Mouse (Mus musculus) frontal cortex, postnatal 36 days (tissue): Measurements from ENCODE around the gene Insr.
"Not testable (repeated sequence)": the region's sequence is repeated elsewhere in the genome, so short reads cannot be mapped to it uniquely, and the experiment has no call there.

Experiments
- DNase-seq, 2 experiments: peaks; one replicate each; pipeline ENCODE4 v3.0.0; 2022; ENCODE audit warnings: low spot score in 2 of 2

The Insr gene

GRCm38 (mm10) chr8:3191006-3191405 lies 88.4 kb downstream of the Insr start:
- no peak for DNase-seq

- no peak for DNase-seq
Measured at GRCm38 (mm10) chr8:3187456-3187855, 92.0 kb downstream of the Insr start.

- no peak for DNase-seq
Measured at GRCm38 (mm10) chr8:3179930-3180329, 99.5 kb downstream of the Insr start.

DNA sequence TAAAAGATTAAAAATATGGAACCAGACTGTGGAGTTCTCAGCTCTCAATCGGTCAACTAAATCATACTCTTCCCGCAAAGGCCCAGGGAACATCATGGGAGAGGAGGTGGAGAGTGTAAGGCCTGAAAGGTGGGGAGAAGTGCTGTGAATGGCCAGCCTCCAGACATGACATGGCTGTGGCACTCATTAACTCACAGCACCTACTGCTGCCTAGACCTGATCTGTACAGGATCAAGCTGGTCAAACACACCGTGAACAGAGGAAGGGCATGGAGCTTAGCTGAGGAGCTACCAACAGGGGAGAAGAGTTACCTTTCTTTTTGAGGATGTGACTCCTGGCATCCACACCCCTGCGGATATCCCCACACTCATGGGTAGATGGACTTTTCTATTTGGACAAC lies 102.0 kb downstream of the Insr start:
- no peak for DNase-seq

DNA sequence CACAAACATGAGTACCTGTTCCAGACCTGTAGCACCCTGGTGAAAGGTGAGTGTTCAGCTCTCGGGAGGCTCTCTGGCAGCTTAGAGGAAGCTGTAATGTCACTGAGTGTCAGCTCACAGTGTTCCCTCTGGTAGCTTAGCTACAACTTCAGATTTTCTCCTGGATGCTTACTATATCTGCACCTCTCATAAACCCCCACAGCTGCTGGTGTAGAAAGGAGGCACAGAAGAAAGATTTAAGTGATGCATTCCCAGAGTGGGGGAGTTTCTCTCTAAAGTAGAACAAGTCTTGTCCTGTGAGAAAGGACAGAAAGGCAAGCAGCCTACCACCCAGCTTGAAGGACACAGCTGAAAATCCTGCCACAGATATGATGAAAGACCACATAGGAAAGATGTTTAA lies 107.2 kb downstream of the Insr start:
- peak; percentile 12 to 31 for DNase-seq

GRCm38 (mm10) chr8:3146506-3146905 lies 132.9 kb downstream of the Insr start:
- DNase-seq, result peak in 1 of 2 experiments; percentile 11

DNA sequence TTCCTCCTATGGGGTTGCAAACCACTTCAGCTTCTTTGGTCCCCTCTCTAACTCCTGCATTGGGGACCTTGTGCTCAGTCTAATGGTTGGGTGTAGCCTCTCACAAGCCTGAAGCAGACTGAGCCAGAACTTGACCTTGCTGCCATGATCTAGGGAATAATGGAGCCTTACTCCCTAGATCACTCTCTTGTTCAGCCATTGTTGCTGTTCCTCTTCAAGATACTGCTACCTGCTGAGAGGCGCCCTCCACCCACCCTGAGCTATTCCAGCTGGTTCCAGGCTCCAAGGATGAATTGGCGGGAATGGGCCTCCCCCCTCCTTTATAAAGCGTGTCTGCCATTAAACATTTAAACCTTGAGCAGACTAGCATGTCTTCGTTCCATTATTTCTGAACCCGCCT lies 179.0 kb downstream of the Insr start:
- not testable (repeated sequence) for DNase-seq
